Mouse (Mus musculus) megakaryocyte, embryonic 14.5 days (primary cell): ENCODE data around the gene Rinl.

ENCODE experiments used
- FLI1 ChIP-seq: IDR thresholded peaks from 2 replicates; pipeline ENCODE4 v1.6.1; 2012; ENCODE audit warnings: low read length, inconsistent platforms, mixed read lengths
- GATA1 ChIP-seq: IDR thresholded peaks from 3 replicates; pipeline ENCODE4 v1.6.1; 2012; ENCODE audit warnings: mixed read lengths, low read length, inconsistent platforms, borderline replicate concordance

GRCm38 (mm10) chr7:28775129-28775528, 13.6 kb upstream of the Rinl start:
- no peak for TF ChIP-seq GATA1
- TF ChIP-seq FLI1 = no peak
